Mouse (Mus musculus) thymus, postnatal 10 days (tissue): ENCODE data around the gene Tsc22d4.

ENCODE experiments used
- DNase-seq, 2 experiments: peaks; one replicate each; pipeline ENCODE4 v3.0.0; 2021; ENCODE audit warnings: low spot score in 2 of 2

Tsc22d4 gene

DNA sequence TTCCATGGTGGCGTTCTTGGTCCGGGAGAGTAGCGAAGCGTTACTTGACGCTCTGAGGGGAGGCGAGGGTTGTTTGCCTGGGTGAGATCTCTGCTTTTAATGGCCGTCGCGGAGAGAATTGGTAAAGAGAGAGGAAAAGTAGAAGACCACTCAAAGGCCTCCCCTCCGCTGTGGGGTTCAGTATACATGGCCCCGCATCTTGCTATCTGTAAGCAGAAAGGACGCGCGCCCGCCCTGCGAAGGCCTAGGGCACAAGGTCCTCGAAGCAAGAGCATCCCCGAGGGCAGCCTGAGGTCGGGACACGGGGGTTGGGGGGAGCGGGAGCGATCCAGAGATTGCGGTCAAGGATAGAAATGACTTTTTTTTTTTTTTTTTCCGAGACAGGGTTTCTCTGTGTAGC, 42.6 kb downstream of the Tsc22d4 start:
- peak; percentile 29 to 42 for DNase-seq

DNA sequence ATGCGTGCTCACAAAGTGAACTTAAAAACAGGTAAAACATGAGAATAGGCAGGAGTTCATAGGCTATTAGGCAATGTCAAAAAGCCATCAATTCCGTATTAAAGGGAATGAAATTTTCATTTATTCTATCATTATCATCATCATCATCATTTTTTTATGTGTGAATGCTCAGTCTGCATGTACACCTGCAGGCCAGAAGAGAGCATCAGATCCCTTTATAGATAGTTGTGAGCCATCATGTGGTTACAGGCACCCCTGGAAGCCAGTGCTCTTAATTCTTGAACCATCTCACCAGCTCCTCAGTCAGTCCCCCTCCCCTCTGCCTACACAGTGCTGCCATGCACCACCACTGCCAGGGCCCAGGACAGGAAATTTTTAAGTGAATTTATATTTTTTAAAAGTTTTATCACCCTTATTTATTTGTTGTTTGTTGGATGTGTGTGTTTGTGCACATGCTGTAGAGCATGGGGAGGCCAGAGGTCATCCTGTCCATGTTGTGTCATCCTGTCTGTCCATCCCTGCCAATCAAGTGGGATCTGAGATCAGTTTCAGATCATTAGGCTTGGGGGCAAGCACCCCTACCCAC, 43.5 kb downstream of the Tsc22d4 start:
- no peak for DNase-seq

DNA sequence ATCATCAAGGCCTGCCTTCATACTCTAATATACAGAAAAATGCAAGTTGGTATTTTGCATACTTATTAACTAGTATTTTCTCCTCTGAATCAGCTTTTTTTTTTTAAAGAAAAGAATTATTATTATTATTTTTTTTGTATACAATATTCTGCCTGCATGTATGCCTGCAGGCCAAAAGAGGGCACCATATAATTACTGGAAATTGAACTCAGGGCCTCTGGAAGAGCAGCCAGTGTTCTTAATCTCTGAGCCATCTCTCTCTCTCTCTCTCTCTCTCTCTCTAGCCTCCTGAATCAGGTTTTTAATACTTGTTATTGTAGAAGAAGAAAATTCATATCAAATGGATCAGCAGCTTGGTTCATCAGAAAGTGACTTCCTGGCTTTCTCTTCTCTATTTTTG, 46.0 kb downstream of the Tsc22d4 start:
- DNase-seq, result no peak

- no peak for DNase-seq
Observed at GRCm38 (mm10) chr5:137796606-137797005, 51.1 kb downstream of the Tsc22d4 start.

GRCm38 (mm10) chr5:137800917-137801316, 55.4 kb downstream of the Tsc22d4 start:
- DNase-seq, result no peak

DNA sequence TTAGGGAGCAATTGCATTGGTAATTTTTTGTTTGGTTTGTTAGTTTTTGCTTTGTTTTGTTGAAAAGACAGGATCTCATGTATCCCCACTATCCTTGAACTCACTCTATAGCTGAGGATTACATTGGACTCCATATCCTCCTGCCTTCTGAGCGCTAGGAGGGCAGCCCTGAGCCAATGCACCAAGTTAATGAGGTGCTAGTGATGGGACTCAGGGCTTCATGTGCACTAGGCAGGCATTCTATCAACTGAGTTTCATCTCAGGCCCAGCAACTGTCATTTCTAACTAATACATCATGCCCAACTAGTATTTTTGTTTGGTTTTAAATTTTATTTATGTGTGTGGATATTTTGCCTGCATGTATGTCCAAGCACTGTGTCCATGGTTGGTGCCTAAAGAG, 60.6 kb downstream of the Tsc22d4 start:
- no peak for DNase-seq

- no peak for DNase-seq
Observed at GRCm38 (mm10) chr5:137808316-137808715, 62.8 kb downstream of the Tsc22d4 start.

GRCm38 (mm10) chr5:137817466-137818222, 72.1 kb downstream of the Tsc22d4 start:
- DNase-seq, result no peak
